Mouse (Mus musculus): ENCODE data around the gene Sorcs1. TPM values are rescaled to one million over a fixed set of nuclear protein-coding genes. Genes with fewer than 3 reads are reported as not detected.
A peak's percentile ranks its signal among the peaks of the same experiment; 100 is the strongest.

Gene Sorcs1
- total RNA-seq (2021) (under 1 TPM; 0.10 to 0.14 TPM), polyA plus RNA-seq (2012; rRNA removed) (0.18 and 0.29 TPM in 2 replicates)
- long read RNA-seq: 0 reads

GRCm38 (mm10) chr19:50677903-50678896 lies at the start of gene Sorcs1:
TSS of gene Sorcs1 (minus strand) at chr19:50678646.
- peak; percentile 24 to 51 for DNase-seq
- Histone ChIP-seq H3K36me3 (ENCODE audit: control insufficient read depth, insufficient read depth, low read length) (no peaks in the 10 kb centered on the region), H3K27ac (no peak within 1 kb of the TSS), H3K9ac (ENCODE audit: low read depth, low read length) (peak within 1 kb of the TSS; percentile 31; the same call in 1 of the 2 replicates), H3K27me3 (ENCODE audit: control insufficient read depth, insufficient read depth, low read length) (peaks cover 1% of the 10 kb centered on the region; the same call in 1 of the 2 replicates), H3K4me1 (ENCODE audit: control insufficient read depth, insufficient read depth, low read length) (no peaks in the 10 kb centered on the region), H3K4me3 (peak within 1 kb of the TSS; percentile 32), H3K79me2 (replicated peaks; ENCODE audit: control insufficient read depth, insufficient read depth, low read length) (no peaks in the 10 kb centered on the region)
- WGBS: 1% methylated on average over 87 of the region's 102 CpGs
- TF ChIP-seq EP300 (IDR thresholded peaks at IDR 0.05; ENCODE audit: insufficient read depth, low read depth, low read length) (no peak), CTCF (IDR thresholded peaks at IDR 0.05) (peak; percentile 22; the same call in 1 of the 2 replicates)
- intact Hi-C loops (cut with DNase I): no loop called here

GRCm38 (mm10) chr19:50683277-50683676 lies 4.8 kb upstream of the Sorcs1 start:
- no peaks in the 10 kb centered on the region for H3K36me3 ChIP-seq (ENCODE audit: control insufficient read depth, insufficient read depth, low read length)
- H3K9ac ChIP-seq (ENCODE audit: low read depth, low read length): no peak overlapping the region
- H3K4me3 ChIP-seq: no peak overlapping the region
- no peak for TF ChIP-seq CTCF (IDR thresholded peaks at IDR 0.05)
- no peak for TF ChIP-seq POLR2A (IDR thresholded peaks at IDR 0.05; ENCODE audit: insufficient read depth, low read depth, low read length)
- TF ChIP-seq EP300 (IDR thresholded peaks at IDR 0.05; ENCODE audit: insufficient read depth, low read depth, low read length): no peak
- H3K27ac ChIP-seq: no peak overlapping the region
- intact Hi-C loops (cut with DNase I): no loop called here
- H3K27me3 ChIP-seq (ENCODE audit: control insufficient read depth, insufficient read depth, low read length): no peaks in the 10 kb centered on the region
- H3K79me2 ChIP-seq (replicated peaks; ENCODE audit: control insufficient read depth, insufficient read depth, low read length): no peaks in the 10 kb centered on the region
- DNase-seq: no peak
- 55% methylated on average over 2 of the region's 2 CpGs for WGBS
- no peaks in the 10 kb centered on the region for H3K4me1 ChIP-seq (ENCODE audit: control insufficient read depth, insufficient read depth, low read length)

GRCm38 (mm10) chr19:50678946-50679345 lies 500 bp upstream of the Sorcs1 start:
- Histone ChIP-seq H3K4me1 (ENCODE audit: control insufficient read depth, insufficient read depth, low read length) (no peaks in the 10 kb centered on the region), H3K9ac (ENCODE audit: low read depth, low read length) (peak overlapping the region; percentile 16; the same call in 1 of the 2 replicates), H3K4me3 (peak overlapping the region; percentile 32; the same call in 1 of the 2 replicates), H3K36me3 (ENCODE audit: control insufficient read depth, insufficient read depth, low read length) (no peaks in the 10 kb centered on the region), H3K79me2 (replicated peaks; ENCODE audit: control insufficient read depth, insufficient read depth, low read length) (no peaks in the 10 kb centered on the region), H3K27me3 (ENCODE audit: control insufficient read depth, insufficient read depth, low read length) (peaks cover 1% of the 10 kb centered on the region; the same call in 1 of the 2 replicates), H3K27ac (no peak overlapping the region)
- intact Hi-C loops (cut with DNase I): no loop called here
- TF ChIP-seq POLR2A (IDR thresholded peaks at IDR 0.05; ENCODE audit: insufficient read depth, low read depth, low read length): no peak
- TF ChIP-seq CTCF (IDR thresholded peaks at IDR 0.05): no peak
- DNase-seq: no peak
- WGBS: 0% methylated on average over 2 of the region's 2 CpGs

GRCm38 (mm10) chr19:50676578-50677524 lies 1.6 kb downstream of the Sorcs1 start:
- H3K79me2 ChIP-seq (replicated peaks; ENCODE audit: control insufficient read depth, insufficient read depth, low read length): no peaks in the 10 kb centered on the region
- WGBS: 45% methylated on average over 19 of the region's 19 CpGs
- no peak for DNase-seq
- no peak overlapping the region for H3K9ac ChIP-seq (ENCODE audit: low read depth, low read length)
- no peak overlapping the region for H3K4me3 ChIP-seq
- intact Hi-C loops (cut with DNase I): no loop called here
- TF ChIP-seq POLR2A (IDR thresholded peaks at IDR 0.05; ENCODE audit: insufficient read depth, low read depth, low read length) (no peak), CTCF (IDR thresholded peaks at IDR 0.05) (no peak), EP300 (IDR thresholded peaks at IDR 0.05; ENCODE audit: insufficient read depth, low read depth, low read length) (no peak)
- H3K36me3 ChIP-seq (ENCODE audit: control insufficient read depth, insufficient read depth, low read length): no peaks in the 10 kb centered on the region
- H3K27me3 ChIP-seq (ENCODE audit: control insufficient read depth, insufficient read depth, low read length): peaks cover 1% of the 10 kb centered on the region; the same call in 1 of the 2 replicates
- no peaks in the 10 kb centered on the region for H3K4me1 ChIP-seq (ENCODE audit: control insufficient read depth, insufficient read depth, low read length)
- no peak overlapping the region for H3K27ac ChIP-seq

- DNase-seq: no peak
- intact Hi-C loops (cut with DNase I): no loop called here
- no peaks in the 10 kb centered on the region for H3K4me1 ChIP-seq (ENCODE audit: control insufficient read depth, insufficient read depth, low read length)
- TF ChIP-seq CTCF (IDR thresholded peaks at IDR 0.05) (no peak), EP300 (IDR thresholded peaks at IDR 0.05; ENCODE audit: insufficient read depth, low read depth, low read length) (no peak), POLR2A (IDR thresholded peaks at IDR 0.05; ENCODE audit: insufficient read depth, low read depth, low read length) (no peak)
- H3K79me2 ChIP-seq (replicated peaks; ENCODE audit: control insufficient read depth, insufficient read depth, low read length): no peaks in the 10 kb centered on the region
- no peaks in the 10 kb centered on the region for H3K36me3 ChIP-seq (ENCODE audit: control insufficient read depth, insufficient read depth, low read length)
- no peak overlapping the region for H3K9ac ChIP-seq (ENCODE audit: low read depth, low read length)
- H3K27ac ChIP-seq: no peak overlapping the region
- no peak overlapping the region for H3K4me3 ChIP-seq
- WGBS: 70% methylated on average over 5 of the region's 5 CpGs
- peaks cover 1% of the 10 kb centered on the region; the same call in 1 of the 2 replicates for H3K27me3 ChIP-seq (ENCODE audit: control insufficient read depth, insufficient read depth, low read length)
These were observed 3.5 kb downstream of the Sorcs1 start for GRCm38 (mm10) chr19:50674921-50675320.
